Mouse (Mus musculus) liver, embryonic 14.5 days (tissue): ENCODE results near the gene Actr1a. TPM values are rescaled to one million over a fixed set of nuclear protein-coding genes. Genes with fewer than 3 reads are reported as not detected.

ENCODE experiments used
- ATAC-seq: fragments of 200-750 bp; cut with Nextera tagmentation; 2 replicates; pipeline ENCODE4 v1.8.0; 2017; ENCODE audit warnings: moderate number of reproducible peaks, mild to moderate bottlenecking, moderate library complexity; ENCODE audit not compliant: insufficient read depth
- DNase-seq, 3 experiments: peaks; one replicate each; pipeline ENCODE4 v3.0.0-alpha.2; 2012 to 2013; ENCODE audit warnings: low read depth in 3 of 3, low spot score in 3 of 3
- H3K27ac ChIP-seq: fragments of 300-500 bp; sonication (generic); 2 replicates; pipeline ENCODE4 v1.5.1; 2014; ENCODE audit warnings: moderate library complexity, mild to moderate bottlenecking, control low read depth, inconsistent platforms
- H3K27me3 ChIP-seq: fragments of 300-500 bp; sonication (generic); 2 replicates; pipeline ENCODE4 v1.6.1; 2014; ENCODE audit warnings: mild to moderate bottlenecking, low read length, moderate library complexity; ENCODE audit not compliant: control insufficient read depth, insufficient read depth
- H3K36me3 ChIP-seq: fragments of 300-500 bp; sonication (generic); replicated peaks from 2 replicates; pipeline ENCODE4 v1.6.1; 2014; ENCODE audit warnings: low read depth; ENCODE audit not compliant: control insufficient read depth, insufficient read depth
- H3K4me1 ChIP-seq, 2 experiments: fragments of 200-500 bp in 1 of 2; fragments of 300-500 bp in 1 of 2; sonication (generic) in 1 of 2; replicated peaks; 2 replicates each; pipeline ENCODE4 v1.6.1; 2012 to 2014; ENCODE audit warnings: antibody characterized with exemption in 1 of 2, inconsistent platforms in 1 of 2, low read length in 1 of 2; ENCODE audit not compliant: control insufficient read depth in 2 of 2, insufficient read depth in 2 of 2
- H3K4me2 ChIP-seq: fragments of 300-500 bp; sonication (generic); 2 replicates; pipeline ENCODE4 v1.6.1; 2014; ENCODE audit warnings: low read depth, mild to moderate bottlenecking, control low read depth, moderate library complexity
- H3K4me3 ChIP-seq, 2 experiments: fragments of 200-500 bp in 1 of 2; fragments of 300-500 bp in 1 of 2; sonication (generic) in 1 of 2; 2 replicates each; pipeline ENCODE4 v1.5.1; 2012 to 2014; ENCODE audit warnings: low read depth in 2 of 2, low read length in 2 of 2, mild to moderate bottlenecking in 2 of 2, control low read depth in 1 of 2, inconsistent platforms in 1 of 2, moderate library complexity in 1 of 2; ENCODE audit not compliant: insufficient read depth in 1 of 2
- H3K9ac ChIP-seq: fragments of 300-500 bp; sonication (generic); replicated peaks from 2 replicates; pipeline ENCODE4 v1.6.1; 2014; ENCODE audit warnings: mild to moderate bottlenecking, control low read depth, moderate library complexity
- H3K9me3 ChIP-seq: fragments of 300-500 bp; sonication (generic); 2 replicates; pipeline ENCODE4 v1.6.1; 2016; ENCODE audit warnings: low read length, mixed read lengths; ENCODE audit not compliant: control insufficient read depth
- CTCF ChIP-seq: IDR thresholded peaks from 2 replicates; pipeline ENCODE4 v1.5.1; 2016; ENCODE audit warnings: antibody characterized with exemption, low read depth, control low read depth
- EP300 ChIP-seq: IDR thresholded peaks from 2 replicates; pipeline ENCODE4 v1.6.1; 2016; ENCODE audit warnings: antibody characterized with exemption, low read depth
- WGBS: fragments of 180-500 bp; shearing (Covaris S2); extraction: QIAGEN DNeasy Blood & Tissue Kit; methylation state at CpG from one replicate; pipeline ENCODE4 v1.1.7; 2014; ENCODE audit not compliant: insufficient replicate concordance; 5-methylcytosine and 5-hydroxymethylcytosine counted together
- polyA plus RNA-seq, 2 experiments: library from polyadenylated mRNA; depleted of rRNA in 1 of 2; stranded (reverse) in 1 of 2; unstranded in 1 of 2; fragments of >200 nt; fragmentation: Nextera tagmentation in 1 of 2; extraction: Ambion mirVana in 1 of 2; gene quantifications; 2 replicates each; pipeline versions ENCODE4 v1.2.1 to v1.2.3; 2012 to 2014

Actr1a gene
- polyA plus RNA-seq, 2 experiments: 28.1 to 47.0 TPM

GRCm38 (mm10) chr19:46434148-46434547 lies 38.6 kb upstream of the Actr1a start:
- H3K36me3 ChIP-seq: no peaks in the 10 kb centered on the region
- H3K9me3 ChIP-seq: no peaks in the 10 kb centered on the region
- H3K27me3 ChIP-seq: no peaks in the 10 kb centered on the region
- H3K27ac ChIP-seq: no peak overlapping the region
- DNase-seq (no peak), ATAC-seq (no peak)
- no peak overlapping the region for H3K4me2 ChIP-seq
- no peak overlapping the region for H3K4me3 ChIP-seq
- H3K4me1 ChIP-seq: no peaks in the 10 kb centered on the region
- no peak overlapping the region for H3K9ac ChIP-seq
- WGBS: 72% methylated on average over 9 of the region's 9 CpGs
- TF ChIP-seq EP300: no peak
- no peak for TF ChIP-seq CTCF

GRCm38 (mm10) chr19:46433712-46434111 lies 38.2 kb upstream of the Actr1a start:
- H3K27ac ChIP-seq: no peak overlapping the region
- no peaks in the 10 kb centered on the region for H3K36me3 ChIP-seq
- DNase-seq: no peak
- TF ChIP-seq EP300: no peak
- TF ChIP-seq CTCF: no peak
- no peak overlapping the region for H3K4me2 ChIP-seq
- no peaks in the 10 kb centered on the region for H3K4me1 ChIP-seq
- ATAC-seq: no peak
- H3K9ac ChIP-seq: no peak overlapping the region
- H3K4me3 ChIP-seq: no peak overlapping the region
- WGBS: 77% methylated on average over 7 of the region's 7 CpGs
- H3K9me3 ChIP-seq: no peaks in the 10 kb centered on the region
- no peaks in the 10 kb centered on the region for H3K27me3 ChIP-seq

- H3K9me3 ChIP-seq: no peaks in the 10 kb centered on the region
- H3K4me3 ChIP-seq: no peak overlapping the region
- no peak for DNase-seq
- ATAC-seq: no peak
- no peaks in the 10 kb centered on the region for H3K27me3 ChIP-seq
- H3K9ac ChIP-seq: no peak overlapping the region
- H3K27ac ChIP-seq: no peak overlapping the region
- H3K4me2 ChIP-seq: no peak overlapping the region
- no peaks in the 10 kb centered on the region for H3K36me3 ChIP-seq
- TF ChIP-seq EP300 (no peak), CTCF (no peak)
- no peaks in the 10 kb centered on the region for H3K4me1 ChIP-seq
Measured at GRCm38 (mm10) chr19:46429250-46429649, 33.7 kb upstream of the Actr1a start.

GRCm38 (mm10) chr19:46426488-46426887 lies 30.9 kb upstream of the Actr1a start:
- Histone ChIP-seq H3K4me1 (0 out of 4 replicates have a peak, but pooled peaks cover 0 to 2% of the 10 kb centered on the region in 2 experiments), H3K27me3 (no peaks in the 10 kb centered on the region), H3K4me3 (no peak overlapping the region), H3K36me3 (no peaks in the 10 kb centered on the region), H3K9me3 (no peaks in the 10 kb centered on the region), H3K9ac (no peak overlapping the region), H3K27ac (no peak overlapping the region), H3K4me2 (no peak overlapping the region)
- DNase-seq: no peak
- TF ChIP-seq EP300 (no peak), CTCF (no peak)
- no peak for ATAC-seq
- 76% methylated on average over 12 of the region's 12 CpGs for WGBS

- H3K36me3 ChIP-seq: no peaks in the 10 kb centered on the region
- ATAC-seq: no peak
- TF ChIP-seq EP300 (no peak), CTCF (no peak)
- no peak overlapping the region for H3K9ac ChIP-seq
- no peaks in the 10 kb centered on the region for H3K9me3 ChIP-seq
- H3K27me3 ChIP-seq: no peaks in the 10 kb centered on the region
- no peak for DNase-seq
- no peak overlapping the region for H3K4me3 ChIP-seq
- no peak overlapping the region for H3K27ac ChIP-seq
- H3K4me1 ChIP-seq: 0 out of 4 replicates have a peak, but pooled peaks cover 0 to 2% of the 10 kb centered on the region in 2 experiments
- whole genome bisulfite sequencing: 84% methylated on average over 8 of the region's 8 CpGs
- no peak overlapping the region for H3K4me2 ChIP-seq
Measured at GRCm38 (mm10) chr19:46425266-46425665, 29.7 kb upstream of the Actr1a start.
